Mouse (Mus musculus): ENCODE results near the gene 6720489N17Rik. TPM values are rescaled to one million over a fixed set of nuclear protein-coding genes. Genes with fewer than 3 reads are reported as not detected.
"Not testable (repeated sequence)": the region's sequence is repeated elsewhere in the genome, so short reads cannot be mapped to it uniquely, and the experiment has no call there.

Gene 6720489N17Rik
- 1 to 10 TPM in 3 of 4 experiments, under 1 TPM in 1; 0.96 to 2.2 (median 1.6) TPM for total RNA-seq (2022)

GRCm38 (mm10) chr13:62623577-62624276 is at the start of gene 6720489N17Rik:
6720489N17Rik (minus strand) TSS chr13:62624182.
- DNase-seq = peak; percentile 67

- no peak for DNase-seq
Measured at GRCm38 (mm10) chr13:62653369-62653743, 29.4 kb upstream of the 6720489N17Rik start.

GRCm38 (mm10) chr13:62652681-62653368 is 28.8 kb upstream of the 6720489N17Rik start:
- peak; percentile 63 for DNase-seq

GRCm38 (mm10) chr13:62627071-62627470 is 3.1 kb upstream of the 6720489N17Rik start:
- DNase-seq = not testable (repeated sequence)

GRCm38 (mm10) chr13:62624277-62624665 is 289 bp upstream of the 6720489N17Rik start:
- not testable (repeated sequence) for DNase-seq

- not testable (repeated sequence) for DNase-seq
Measured at GRCm38 (mm10) chr13:62617449-62617848, 6.5 kb downstream of the 6720489N17Rik start.

- not testable (repeated sequence) for DNase-seq
Measured at GRCm38 (mm10) chr13:62571099-62571498, 52.9 kb downstream of the 6720489N17Rik start, which contains the start of gene Zfp934. Zfp934 (minus strand) TSS chr13:62571199.

- not testable (repeated sequence) for DNase-seq
Measured at GRCm38 (mm10) chr13:62561696-62562095, 62.3 kb downstream of the 6720489N17Rik start.

- peak; percentile 76 for DNase-seq
Measured at GRCm38 (mm10) chr13:62558189-62559110, 65.5 kb downstream of the 6720489N17Rik start, which contains the start of gene Zfp935. Zfp935 (minus strand) TSS chr13:62558511.

Small RNA genes within 50 kb of the gene (microRNA-seq; reads per million reads assigned to microRNA genes)
- 0 reads per million in 2 experiments for gene Gm24020

Other genes with a start within 250 kb of the 6720489N17Rik start
- gene Gm3604, start 241.0 kb downstream of the 6720489N17Rik start, total RNA-seq (2022) = 1 to 10 TPM in 3 of 4 experiments, under 1 TPM in 1; 0.73 to 1.6 (median 1.1) TPM
- 10 to 100 TPM; 10.7 to 14.4 (median 12.1) TPM for gene Gm49359, start 157.3 kb downstream of the 6720489N17Rik start, total RNA-seq (2022)
- not detected for gene Zfp935, start 65.7 kb downstream of the 6720489N17Rik start, total RNA-seq (2022)
- gene Zfp934, start 53.0 kb downstream of the 6720489N17Rik start, total RNA-seq (2022) = 1 to 10 TPM; 3.6 to 7.2 (median 5.6) TPM
- gene Platr25, start 136.5 kb upstream of the 6720489N17Rik start, total RNA-seq (2022) = 10 to 100 TPM in 1 of 4 experiments, 1 to 10 TPM in 3; 4.4 to 10.4 (median 7.1) TPM
- 1 to 10 TPM; 1.3 to 6.8 (median 3.1) TPM for gene Gm5141, start 161.6 kb upstream of the 6720489N17Rik start, total RNA-seq (2022)
- gene Fbp2, start 234.2 kb upstream of the 6720489N17Rik start, total RNA-seq (2022) = 1 to 10 TPM in 3 of 4 experiments, not detected in 1; 1.6 to 2.1 (median 1.9) TPM